Mouse (Mus musculus): Measurements from ENCODE around the gene Fmnl2. TPM values are rescaled to one million over a fixed set of nuclear protein-coding genes. Genes with fewer than 3 reads are reported as not detected.

Gene Fmnl2
- total RNA-seq, 1 experiment = 13.6 TPM

- in situ Hi-C loops (cut with MboI; ENCODE audit: low sequenced_read_pairs in 2 of 2, unreplicated experiment in 2 of 2) = no loop called here
Observed at GRCm38 (mm10) chr2:53057291-53057690, 199.6 kb downstream of the Fmnl2 start.

GRCm38 (mm10) chr2:53061363-53062000, 203.8 kb downstream of the Fmnl2 start:
- Histone ChIP-seq H3K9me3 (ENCODE audit: control insufficient read depth, insufficient read depth, low read depth, low read length) (no peaks in the 10 kb centered on the region), H3K27ac (ENCODE audit: insufficient read depth, low read depth, low read length, poor library complexity, severe bottlenecking) (no peak overlapping the region), H3K4me3 (ENCODE audit: insufficient read depth in 1 of 2, low read depth in 1 of 2, low read length in 2 of 2, poor library complexity in 1 of 2, severe bottlenecking in 1 of 2) (no peak overlapping the region), H3K36me3 (ENCODE audit: control insufficient read depth, insufficient read depth, low read length, poor library complexity, severe bottlenecking) (no peaks in the 10 kb centered on the region), H3K4me1 (ENCODE audit: control insufficient read depth in 2 of 2, insufficient read depth in 2 of 2, low read length in 2 of 2, poor library complexity in 1 of 2) (no peaks in the 10 kb centered on the region), H3K9ac (ENCODE audit: insufficient read depth, low read depth, low read length, poor library complexity, severe bottlenecking) (no peak overlapping the region)
- no peak for DNase-seq (ENCODE audit: low read depth, low spot score)
- TF ChIP-seq HCFC1 (IDR thresholded peaks at IDR 0.05; ENCODE audit: borderline replicate concordance, insufficient read depth, low read length) = no peak
- TF ChIP-seq CHD2 (IDR thresholded peaks at IDR 0.05; ENCODE audit: low read depth, low read length) = no peak
- TF ChIP-seq ZC3H11A (IDR thresholded peaks at IDR 0.05; ENCODE audit: borderline replicate concordance, low read depth, low read length) = no peak
- no peak for TF ChIP-seq MAFK (IDR thresholded peaks at IDR 0.05; ENCODE audit: insufficient read depth, low read depth, low read length)
- no peak for TF ChIP-seq ZNF384 (IDR thresholded peaks at IDR 0.05; ENCODE audit: low read depth, low read length)
- in situ Hi-C loops (cut with MboI; ENCODE audit: low sequenced_read_pairs in 2 of 2, unreplicated experiment in 2 of 2) = no loop called here

More at GRCm38 (mm10) chr2:53057291-53057690, 199.6 kb downstream of the Fmnl2 start:
- Histone ChIP-seq H3K4me1 (ENCODE audit: control insufficient read depth in 2 of 2, insufficient read depth in 2 of 2, low read length in 2 of 2, poor library complexity in 1 of 2) (no peaks in the 10 kb centered on the region), H3K9me3 (ENCODE audit: control insufficient read depth, insufficient read depth, low read depth, low read length) (no peaks in the 10 kb centered on the region), H3K27ac (ENCODE audit: insufficient read depth, low read depth, low read length, poor library complexity, severe bottlenecking) (no peak overlapping the region), H3K4me3 (ENCODE audit: insufficient read depth in 1 of 2, low read depth in 1 of 2, low read length in 2 of 2, poor library complexity in 1 of 2, severe bottlenecking in 1 of 2) (no peak overlapping the region), H3K36me3 (ENCODE audit: control insufficient read depth, insufficient read depth, low read length, poor library complexity, severe bottlenecking) (no peaks in the 10 kb centered on the region; the same call in 1 of the 2 replicates), H3K9ac (ENCODE audit: insufficient read depth, low read depth, low read length, poor library complexity, severe bottlenecking) (no peak overlapping the region)
- no peak for TF ChIP-seq HCFC1 (IDR thresholded peaks at IDR 0.05; ENCODE audit: borderline replicate concordance, insufficient read depth, low read length)
- no peak for TF ChIP-seq CHD2 (IDR thresholded peaks at IDR 0.05; ENCODE audit: low read depth, low read length)
- TF ChIP-seq ZC3H11A (IDR thresholded peaks at IDR 0.05; ENCODE audit: borderline replicate concordance, low read depth, low read length) = no peak
- TF ChIP-seq MAFK (IDR thresholded peaks at IDR 0.05; ENCODE audit: insufficient read depth, low read depth, low read length) = no peak
- TF ChIP-seq ZNF384 (IDR thresholded peaks at IDR 0.05; ENCODE audit: low read depth, low read length) = no peak
- DNase-seq (ENCODE audit: low read depth, low spot score) = no peak

GRCm38 (mm10) chr2:53066973-53067372, 209.3 kb downstream of the Fmnl2 start:
- no peak for TF ChIP-seq ZC3H11A (IDR thresholded peaks at IDR 0.05; ENCODE audit: borderline replicate concordance, low read depth, low read length)
- H3K36me3 ChIP-seq (ENCODE audit: control insufficient read depth, insufficient read depth, low read length, poor library complexity, severe bottlenecking) = no peaks in the 10 kb centered on the region
- no peak overlapping the region for H3K9ac ChIP-seq (ENCODE audit: insufficient read depth, low read depth, low read length, poor library complexity, severe bottlenecking)
- H3K9me3 ChIP-seq (ENCODE audit: control insufficient read depth, insufficient read depth, low read depth, low read length) = no peaks in the 10 kb centered on the region
- DNase-seq (ENCODE audit: low read depth, low spot score) = no peak
- H3K27ac ChIP-seq (ENCODE audit: insufficient read depth, low read depth, low read length, poor library complexity, severe bottlenecking) = no peak overlapping the region
- no peaks in the 10 kb centered on the region for H3K4me1 ChIP-seq (ENCODE audit: control insufficient read depth in 2 of 2, insufficient read depth in 2 of 2, low read length in 2 of 2, poor library complexity in 1 of 2)
- H3K4me3 ChIP-seq (ENCODE audit: insufficient read depth in 1 of 2, low read depth in 1 of 2, low read length in 2 of 2, poor library complexity in 1 of 2, severe bottlenecking in 1 of 2) = no peak overlapping the region
- in situ Hi-C loops (cut with MboI; ENCODE audit: low sequenced_read_pairs in 2 of 2, unreplicated experiment in 2 of 2) = no loop called here

GRCm38 (mm10) chr2:53070607-53071006, 212.9 kb downstream of the Fmnl2 start:
- in situ Hi-C loops (cut with MboI; ENCODE audit: low sequenced_read_pairs in 2 of 2, unreplicated experiment in 2 of 2) = no loop called here

More at GRCm38 (mm10) chr2:53070607-53071006, 212.9 kb downstream of the Fmnl2 start:
- H3K9ac ChIP-seq (ENCODE audit: insufficient read depth, low read depth, low read length, poor library complexity, severe bottlenecking) = no peak overlapping the region
- H3K4me3 ChIP-seq (ENCODE audit: insufficient read depth in 1 of 2, low read depth in 1 of 2, low read length in 2 of 2, poor library complexity in 1 of 2, severe bottlenecking in 1 of 2) = no peak overlapping the region
- no peaks in the 10 kb centered on the region for H3K9me3 ChIP-seq (ENCODE audit: control insufficient read depth, insufficient read depth, low read depth, low read length)
- H3K27ac ChIP-seq (ENCODE audit: insufficient read depth, low read depth, low read length, poor library complexity, severe bottlenecking) = no peak overlapping the region
- TF ChIP-seq MAFK (IDR thresholded peaks at IDR 0.05; ENCODE audit: insufficient read depth, low read depth, low read length) (no peak), ZNF384 (IDR thresholded peaks at IDR 0.05; ENCODE audit: low read depth, low read length) (no peak), ZC3H11A (IDR thresholded peaks at IDR 0.05; ENCODE audit: borderline replicate concordance, low read depth, low read length) (no peak), HCFC1 (IDR thresholded peaks at IDR 0.05; ENCODE audit: borderline replicate concordance, insufficient read depth, low read length) (no peak), CHD2 (IDR thresholded peaks at IDR 0.05; ENCODE audit: low read depth, low read length) (no peak)
- DNase-seq (ENCODE audit: low read depth, low spot score) = no peak
- H3K36me3 ChIP-seq (ENCODE audit: control insufficient read depth, insufficient read depth, low read length, poor library complexity, severe bottlenecking) = no peaks in the 10 kb centered on the region
- H3K4me1 ChIP-seq (ENCODE audit: control insufficient read depth in 2 of 2, insufficient read depth in 2 of 2, low read length in 2 of 2, poor library complexity in 1 of 2) = no peaks in the 10 kb centered on the region
